Mouse (Mus musculus) adrenal gland, postnatal 36 days (tissue): ENCODE measurements around the gene Anks1b. TPM values are rescaled to one million over a fixed set of nuclear protein-coding genes. Genes with fewer than 3 reads are reported as not detected.

ENCODE experiments used
- DNase-seq, 2 experiments: peaks; one replicate each; pipeline ENCODE4 v3.0.0; 2021; ENCODE audit warnings: mixed read lengths in 1 of 2
- total RNA-seq, 2 experiments: library from RNA; stranded (reverse); gene quantifications; 2 replicates each; pipeline ENCODE4 v1.2.3; 2021

Gene Anks1b
- total RNA-seq, 2 experiments from 2014 or later = 0.60 to 0.92 TPM

DNA sequence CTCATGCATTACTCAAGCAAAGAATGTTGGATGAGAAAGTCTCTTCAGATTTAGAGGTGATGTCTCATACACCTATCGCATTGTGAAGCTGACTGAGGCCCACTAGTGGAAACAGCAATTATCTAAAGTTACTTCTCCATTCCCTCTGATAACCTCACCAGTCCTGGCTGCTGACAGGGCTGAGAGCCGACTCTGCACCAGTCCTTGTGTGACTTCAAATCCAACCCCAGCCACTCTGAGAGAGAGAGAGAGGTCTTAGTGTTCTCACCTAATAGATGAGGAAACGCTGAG lies 991.2 kb downstream of the Anks1b start:
- DNase-seq = no peak

DNA sequence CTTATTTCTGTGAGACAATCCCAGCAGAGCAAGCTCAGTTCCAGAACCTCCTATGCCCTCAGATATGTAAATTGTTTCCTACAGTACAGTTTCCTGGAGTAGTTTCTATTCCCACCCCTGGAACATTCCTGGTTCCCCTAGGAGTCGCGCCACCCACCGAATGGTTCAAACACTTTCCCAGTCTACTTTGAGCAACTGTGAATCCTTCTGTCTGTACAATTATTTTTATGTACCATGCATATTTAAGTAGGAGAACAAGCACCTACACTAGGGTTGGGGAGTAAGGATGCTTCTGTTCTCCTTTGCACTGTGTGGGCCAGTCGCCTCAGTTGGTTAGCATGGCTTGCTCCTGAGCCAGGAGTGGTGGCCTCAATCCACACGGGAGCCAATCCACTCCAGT lies 999.9 kb downstream of the Anks1b start:
- no peak for DNase-seq

DNA sequence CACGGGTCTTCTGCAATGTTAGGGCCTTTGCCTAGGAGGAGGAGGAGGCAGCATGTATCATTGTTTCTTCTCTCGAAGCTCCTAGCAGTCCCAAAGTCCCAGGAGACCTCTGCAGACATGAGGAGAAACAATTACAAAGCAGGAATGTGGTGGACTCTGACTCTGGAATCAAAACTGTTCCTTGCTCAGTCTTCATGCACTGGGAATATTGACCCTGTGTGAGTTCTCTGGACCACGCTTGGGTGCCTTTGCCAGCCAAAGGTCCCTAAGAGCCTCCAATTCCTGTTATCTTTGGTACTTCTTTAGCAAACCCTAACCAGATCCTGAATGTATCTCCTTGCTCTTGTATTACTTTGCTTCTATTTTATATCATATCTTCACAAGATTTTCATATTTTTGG lies 1000.9 kb downstream of the Anks1b start:
- DNase-seq = no peak

DNA sequence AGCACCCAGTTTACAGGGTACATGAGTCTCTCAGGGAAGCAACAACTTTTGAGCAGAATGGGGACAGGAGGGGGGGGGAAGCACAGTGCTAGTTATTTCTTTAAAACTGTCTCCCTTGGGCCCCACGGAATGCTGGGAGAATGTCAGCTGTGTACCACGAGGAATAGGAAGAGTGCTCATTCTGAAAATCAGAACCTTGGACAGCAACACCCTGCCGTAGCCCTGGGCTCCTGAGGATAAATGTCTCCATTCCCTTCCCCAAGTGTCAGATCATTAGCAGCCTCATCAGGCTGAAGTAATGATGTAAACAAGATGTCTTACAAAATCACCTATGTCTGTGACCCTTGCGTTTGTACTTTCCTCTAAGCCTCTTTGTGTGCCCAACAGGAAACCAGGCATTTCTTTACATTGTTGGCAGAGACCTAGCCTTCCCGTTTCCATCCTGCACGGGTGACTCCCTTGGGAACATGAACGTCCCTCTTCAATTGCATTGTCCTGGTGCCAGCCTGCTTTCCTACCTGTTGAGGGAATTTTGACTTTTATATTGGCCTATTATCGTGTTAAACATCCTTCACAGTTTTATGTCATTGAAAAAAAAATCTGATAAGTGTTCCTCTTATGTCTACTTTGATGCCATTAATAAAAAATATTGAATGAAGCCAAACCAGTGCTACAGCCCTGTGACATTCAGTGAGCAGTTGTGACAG lies 1007.7 kb downstream of the Anks1b start:
- DNase-seq = peak; percentile 1 to 5

DNA sequence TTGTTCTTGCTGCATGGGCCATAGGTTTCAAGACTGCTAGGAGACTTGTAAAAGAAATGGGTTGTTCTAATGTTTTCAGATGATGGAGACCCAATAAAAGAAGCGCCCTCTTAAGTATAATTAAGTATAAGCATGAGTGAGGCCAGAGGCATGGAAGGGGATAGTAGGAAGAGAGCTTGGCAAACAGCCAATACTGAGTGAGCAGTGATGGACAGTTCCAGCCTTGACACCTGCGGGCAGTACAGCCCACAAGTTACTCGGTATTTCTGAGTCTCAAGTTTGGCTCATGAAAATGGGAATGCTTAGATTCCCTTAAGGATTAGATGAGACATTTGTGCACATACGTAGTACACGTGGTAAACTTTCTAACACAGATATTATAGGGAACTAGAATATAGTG lies 1016.3 kb downstream of the Anks1b start:
- no peak for DNase-seq

DNA sequence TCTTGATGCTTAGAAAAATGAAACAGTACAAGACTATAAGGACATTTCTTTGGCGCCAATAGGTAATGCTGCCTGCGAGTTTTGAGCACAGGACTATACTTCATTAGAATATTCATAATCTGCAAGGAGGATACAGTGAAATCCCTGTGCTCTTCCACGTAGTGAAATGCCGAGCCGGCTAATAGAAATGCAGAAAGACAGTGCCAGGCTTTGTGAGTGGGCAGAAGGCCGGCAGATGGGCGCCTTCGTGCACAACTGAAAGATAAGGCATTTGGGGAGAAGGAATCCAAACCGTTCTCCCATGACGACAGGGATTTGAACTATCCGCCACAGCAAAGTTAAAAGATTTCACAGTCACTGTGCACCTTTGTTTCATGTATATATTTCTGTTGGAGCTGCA lies 1019.4 kb downstream of the Anks1b start:
- no peak for DNase-seq

DNA sequence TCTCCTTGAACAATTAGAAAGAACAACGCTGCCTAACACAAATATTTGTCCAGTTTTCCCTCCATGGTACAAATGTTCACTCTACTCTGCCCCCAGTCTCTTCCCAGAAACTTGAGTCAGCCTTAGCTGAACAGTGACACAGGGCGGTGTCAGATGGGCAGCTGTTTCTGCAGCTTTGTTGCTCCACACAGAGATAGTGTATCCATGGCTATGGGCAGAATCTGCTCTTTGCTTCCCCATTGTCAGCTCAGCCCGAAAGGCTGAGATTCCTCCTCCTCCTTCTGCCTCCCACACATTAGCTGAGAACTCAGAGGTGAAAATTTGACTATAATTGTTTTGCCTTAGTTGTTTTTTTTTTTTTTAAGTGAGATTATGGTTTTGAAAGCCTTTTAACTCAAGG lies 1024.6 kb downstream of the Anks1b start:
- DNase-seq = no peak

DNA sequence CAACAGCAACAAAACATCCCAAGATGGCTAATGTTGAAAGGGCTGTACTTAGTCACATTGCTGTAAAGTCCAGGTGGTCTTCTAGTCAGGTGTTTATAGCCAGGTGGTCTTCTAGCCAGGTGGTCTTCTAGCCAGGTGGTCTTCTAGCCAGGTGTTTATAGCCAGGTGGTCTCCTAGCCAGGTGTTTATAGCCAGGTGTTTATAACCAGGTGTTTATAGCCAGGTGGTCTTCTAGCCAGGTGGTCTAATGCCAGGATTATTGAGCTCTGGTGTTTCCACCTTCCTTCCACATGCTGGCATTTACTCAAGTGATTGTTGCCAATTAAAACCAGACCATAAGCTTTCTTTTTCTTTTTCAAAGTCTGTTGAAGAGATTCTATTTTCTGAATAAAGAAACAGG lies 1030.9 kb downstream of the Anks1b start:
- DNase-seq = no peak

DNA sequence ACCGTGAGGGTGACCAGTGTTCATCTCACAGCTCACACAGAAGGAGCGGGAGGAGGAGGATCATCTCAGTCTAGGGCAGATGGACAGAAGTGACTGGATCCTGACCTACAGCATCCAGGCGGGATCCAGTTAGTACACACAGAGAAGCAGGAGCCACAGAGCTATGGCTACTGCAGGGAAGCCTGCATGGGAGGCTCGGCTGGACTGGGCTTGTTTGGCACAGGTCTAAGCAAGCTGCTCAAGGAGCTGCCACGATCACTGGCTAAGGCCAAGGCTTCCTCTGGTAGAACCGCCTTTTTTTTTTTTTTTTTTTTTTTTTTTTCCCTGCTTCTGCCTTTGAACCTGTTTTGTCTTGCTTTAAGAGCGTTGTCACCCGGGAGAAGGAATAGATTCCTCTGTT lies 1034.1 kb downstream of the Anks1b start:
- DNase-seq = no peak

DNA sequence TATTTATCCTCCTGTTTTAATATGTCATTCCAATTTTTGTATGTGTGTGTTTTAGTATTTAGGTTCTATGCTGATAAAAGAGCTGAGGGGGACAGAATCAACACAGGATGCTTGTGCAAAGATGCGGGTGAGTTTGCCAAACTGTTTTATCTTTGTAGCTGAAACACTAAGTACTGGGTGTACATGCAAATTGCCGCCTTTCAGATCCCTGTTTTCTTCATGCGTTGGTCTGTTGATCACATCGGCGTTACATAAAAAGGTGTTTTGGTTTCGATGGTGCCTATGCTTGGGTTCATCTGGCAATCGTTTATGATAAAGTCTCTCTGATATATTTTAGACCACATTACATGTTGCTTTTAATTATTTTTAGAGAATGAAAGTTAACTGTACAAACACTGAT lies 1050.2 kb downstream of the Anks1b start:
- DNase-seq = no peak

DNA sequence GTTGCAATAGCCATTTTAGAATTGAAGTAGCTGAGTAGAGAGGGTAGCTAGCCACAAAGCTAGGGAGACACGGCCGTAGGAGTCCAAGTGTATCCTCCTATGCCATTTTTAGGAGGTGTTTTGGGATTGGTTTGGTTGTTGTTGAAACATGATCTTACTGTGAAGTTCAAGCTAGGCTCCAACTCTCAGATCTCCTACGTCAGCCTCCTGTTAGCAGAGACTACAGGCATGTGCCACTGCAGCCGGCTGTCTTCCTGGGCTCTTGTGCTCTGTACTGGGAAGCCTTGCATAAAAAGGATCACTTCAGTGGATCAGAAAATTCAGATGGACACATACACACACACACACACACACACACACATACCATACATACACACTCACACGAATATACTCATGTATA lies 1059.8 kb downstream of the Anks1b start:
- no peak for DNase-seq

DNA sequence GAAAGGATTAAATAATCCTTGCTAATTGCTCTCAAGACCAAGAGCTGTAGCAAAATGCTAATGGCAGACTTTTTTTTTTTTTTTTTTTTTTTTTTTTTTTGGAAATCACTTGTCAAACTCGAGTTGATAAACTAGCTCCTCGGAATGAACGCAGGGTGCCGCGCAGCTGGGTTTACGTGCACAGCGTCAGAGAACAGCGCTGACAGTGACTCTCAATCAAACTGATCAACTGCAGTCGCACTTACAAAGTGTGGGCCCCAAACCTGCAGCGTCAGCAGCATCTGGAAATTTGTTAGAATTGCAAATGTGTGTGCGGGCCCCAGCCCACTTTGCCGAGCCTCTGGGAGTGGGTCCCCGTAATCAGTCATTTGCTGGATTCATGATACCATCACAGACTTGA lies 1061.4 kb downstream of the Anks1b start:
- no peak for DNase-seq

DNA sequence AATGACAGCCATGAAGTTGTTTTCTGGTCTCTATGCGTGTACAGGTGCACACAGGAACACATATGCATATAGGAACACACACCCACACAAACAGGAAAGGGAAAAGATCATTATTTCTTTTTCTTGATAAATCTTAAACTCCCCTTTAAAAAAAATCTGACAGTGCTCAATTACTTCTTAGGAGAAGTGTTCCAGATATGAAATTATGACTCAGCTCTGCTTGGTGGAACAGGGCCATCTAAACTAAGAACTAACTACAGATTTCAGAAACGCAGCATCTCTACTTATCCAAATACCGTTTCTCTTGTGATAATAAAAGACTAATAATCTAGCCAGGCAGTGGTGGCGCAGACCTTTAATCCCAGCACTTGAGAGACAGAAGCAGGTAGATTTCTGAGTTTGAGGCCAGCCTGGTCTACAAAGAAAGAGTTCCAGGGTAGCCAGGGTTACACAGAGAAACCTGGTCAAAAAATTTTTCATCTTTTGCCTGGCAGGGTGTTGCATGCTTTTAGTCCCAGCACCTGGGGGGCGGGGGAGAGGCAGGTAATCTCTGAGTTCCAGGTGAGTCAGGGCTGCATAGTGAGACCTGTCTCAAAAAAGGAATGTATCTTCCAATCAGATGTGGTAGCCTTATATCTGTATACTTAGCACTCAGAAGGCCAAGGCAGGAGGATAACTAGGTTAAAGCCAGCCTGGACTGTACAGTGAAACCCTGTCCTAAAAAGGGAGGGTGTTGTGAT lies 1064.6 kb downstream of the Anks1b start:
- DNase-seq = no peak

DNA sequence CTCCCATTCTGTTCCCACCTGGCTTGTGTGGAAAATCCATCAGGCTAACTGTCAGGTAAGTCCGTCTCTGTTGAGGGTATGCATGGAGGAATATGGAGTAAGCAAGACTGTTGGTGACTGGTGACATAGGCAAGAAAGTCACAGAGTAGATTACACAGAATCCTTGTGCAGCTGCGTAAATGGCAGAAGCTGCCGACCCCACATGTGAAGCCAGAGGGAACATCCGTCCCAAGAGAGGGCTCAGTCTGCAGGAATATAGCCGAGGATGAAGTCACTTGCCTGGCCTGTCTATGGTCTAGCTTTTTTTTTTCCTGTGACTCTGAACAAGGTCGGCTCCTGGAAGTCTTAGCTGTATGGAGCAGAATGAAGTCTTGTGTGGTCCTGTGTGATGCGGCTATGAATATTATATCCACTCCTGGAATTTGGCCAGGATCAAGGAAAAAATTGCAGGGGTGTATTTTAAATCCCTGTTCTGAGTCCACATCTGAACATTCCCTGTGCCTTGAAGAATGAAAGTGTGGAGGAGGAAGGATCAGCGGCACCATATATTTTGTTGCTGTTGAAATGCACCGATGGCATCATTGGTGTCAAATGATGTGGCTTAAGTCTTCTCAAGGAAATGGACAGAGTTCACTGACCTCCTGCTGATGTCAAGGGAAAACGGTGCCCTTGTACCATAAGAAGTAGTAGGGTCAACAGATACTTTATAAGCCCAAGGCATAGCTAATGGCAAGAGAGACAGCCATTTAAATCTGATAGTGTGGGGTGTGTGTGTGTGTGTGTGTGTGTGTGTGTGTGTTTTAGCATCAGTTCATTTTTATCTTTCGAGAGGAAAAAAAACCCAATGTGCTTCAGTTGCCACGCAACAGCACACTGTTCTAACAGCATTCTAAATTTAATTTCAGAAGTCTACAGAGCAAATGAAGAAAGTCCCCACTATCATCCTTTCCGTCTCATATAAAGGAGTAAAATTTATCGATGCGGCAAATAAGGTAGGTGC lies 1067.5 kb downstream of the Anks1b start:
- no peak for DNase-seq

DNA sequence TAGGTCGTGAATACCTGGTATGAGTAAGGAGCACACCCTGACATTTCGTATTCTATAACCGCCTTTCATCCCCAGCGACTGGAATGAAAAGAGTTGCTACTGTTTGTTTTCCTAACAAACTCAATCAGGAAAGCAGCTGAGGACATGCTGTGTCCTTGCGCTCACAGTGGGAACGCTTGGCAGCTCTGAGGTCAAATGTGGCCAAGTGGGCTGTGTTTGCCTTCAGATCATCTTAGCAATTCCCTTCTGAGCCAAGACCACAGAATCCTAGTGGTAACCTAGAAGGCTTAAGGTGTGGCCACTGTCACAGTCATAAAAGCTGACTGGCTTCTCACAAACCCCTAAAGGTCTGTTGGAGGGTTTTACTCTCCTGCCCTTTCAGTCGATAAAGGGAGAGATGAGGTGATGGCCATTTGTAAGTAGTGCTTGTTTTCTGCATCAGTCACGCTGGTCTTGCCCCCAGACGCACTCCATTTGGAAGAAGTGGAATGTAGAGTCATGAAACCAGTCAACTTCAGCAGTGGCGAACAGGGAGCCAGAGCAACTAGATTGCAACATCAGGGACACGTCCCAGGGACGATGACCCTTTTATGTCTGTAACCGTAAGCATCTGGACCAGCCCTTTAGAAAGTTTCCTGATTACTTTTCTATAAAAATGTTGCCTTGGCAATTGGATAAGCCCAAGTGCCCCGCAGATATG lies 1068.8 kb downstream of the Anks1b start:
- DNase-seq = no peak

DNA sequence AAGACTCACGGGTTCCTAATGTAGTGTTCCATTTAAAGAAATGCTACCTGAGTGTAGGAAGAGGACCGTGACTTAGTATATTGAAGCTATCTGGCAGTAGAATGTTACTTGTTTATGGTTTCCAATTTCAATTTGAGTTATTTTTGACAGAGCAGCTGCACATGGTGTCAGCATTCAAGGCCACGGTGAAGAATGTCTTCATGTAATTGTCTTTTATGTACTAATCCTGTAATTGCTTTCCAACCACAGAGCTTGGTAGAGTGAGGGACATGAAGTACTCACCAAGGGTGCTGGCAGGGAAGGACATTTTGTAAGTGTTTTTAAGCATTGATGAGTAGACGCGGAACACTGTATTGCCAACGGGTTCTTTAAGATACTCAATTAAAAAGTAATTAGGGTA lies 1073.7 kb downstream of the Anks1b start:
- no peak for DNase-seq

DNA sequence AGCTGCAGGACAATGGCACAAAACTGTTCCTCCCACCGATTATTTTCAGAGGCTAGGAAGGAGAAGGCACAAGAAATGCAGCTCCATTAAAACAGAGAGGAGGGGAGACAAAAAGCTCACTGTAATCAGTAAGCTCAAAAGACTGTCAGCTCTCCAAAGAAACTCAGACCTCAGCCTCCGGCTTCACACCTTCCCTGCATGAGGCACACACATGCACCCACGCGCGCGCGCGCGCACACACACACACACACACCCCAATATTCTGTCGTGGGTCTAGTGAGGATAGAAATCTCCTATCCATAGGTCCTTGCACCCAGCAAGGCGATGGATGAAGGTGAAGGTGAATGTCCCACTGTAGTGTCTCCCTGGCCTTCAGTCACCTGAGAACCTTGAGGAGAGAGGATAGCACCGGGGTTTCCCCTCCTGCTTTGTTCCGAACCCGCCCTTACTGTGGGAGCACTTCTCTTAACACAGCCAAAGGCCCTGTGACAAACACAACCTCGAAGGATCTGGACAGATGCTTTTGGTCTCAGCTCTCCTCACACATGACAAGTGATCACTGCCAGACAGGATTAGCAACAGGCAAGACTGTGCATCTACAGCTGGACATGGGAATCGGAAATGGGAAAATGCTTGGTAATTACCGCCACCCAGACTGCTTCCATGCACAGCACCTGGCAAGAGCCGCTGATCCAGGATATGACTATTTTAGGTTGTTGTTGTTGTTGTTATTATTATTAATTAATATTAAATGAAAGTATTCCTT lies 1074.5 kb downstream of the Anks1b start:
- no peak for DNase-seq

DNA sequence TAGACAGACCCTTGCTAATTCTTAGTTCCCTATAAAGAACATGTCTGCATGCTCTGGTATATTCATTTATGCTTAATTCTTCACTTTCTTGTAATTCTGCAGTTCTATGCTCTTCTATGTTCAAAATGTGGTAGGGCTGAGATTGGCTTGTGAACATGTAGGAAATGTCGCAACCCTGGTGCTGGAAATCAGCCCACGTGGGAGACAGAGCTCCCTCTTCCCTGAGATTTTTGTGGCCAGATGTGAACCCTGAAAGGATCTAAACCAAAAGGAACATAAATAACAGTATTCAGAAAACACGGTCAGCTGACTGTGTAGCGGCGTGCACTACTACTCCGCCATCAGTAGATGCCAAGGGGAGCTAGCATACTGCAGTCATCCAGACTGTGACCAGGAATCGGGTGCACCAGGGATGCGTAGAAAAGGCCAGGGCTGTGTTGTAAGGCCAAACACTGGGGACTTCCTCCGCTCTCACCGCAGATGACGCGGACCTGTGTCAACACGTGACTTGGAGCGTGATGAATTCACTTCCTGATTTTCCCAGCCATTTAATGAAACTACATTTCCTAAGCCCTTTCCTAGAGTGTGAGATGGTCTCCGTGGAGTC lies 1079.9 kb downstream of the Anks1b start:
- DNase-seq = no peak

DNA sequence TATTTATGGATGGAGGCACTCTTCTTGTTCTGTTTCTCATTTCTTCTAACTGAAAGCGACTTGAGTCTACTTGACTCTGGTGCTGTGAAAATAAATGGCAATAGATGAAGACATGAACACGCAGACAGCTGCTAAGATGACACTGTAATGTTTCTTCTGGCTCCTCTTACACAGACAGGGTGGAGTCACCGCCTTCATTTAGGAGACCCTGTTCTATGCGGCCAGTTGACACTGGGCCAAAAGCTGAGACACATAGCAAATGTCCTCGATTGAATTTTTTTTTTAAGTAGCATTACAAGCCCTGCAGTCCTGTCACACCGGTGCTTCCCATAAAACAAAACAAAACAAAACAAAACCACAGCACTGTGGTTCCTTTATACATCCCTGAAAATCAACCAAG lies 1080.5 kb downstream of the Anks1b start:
- DNase-seq = no peak

DNA sequence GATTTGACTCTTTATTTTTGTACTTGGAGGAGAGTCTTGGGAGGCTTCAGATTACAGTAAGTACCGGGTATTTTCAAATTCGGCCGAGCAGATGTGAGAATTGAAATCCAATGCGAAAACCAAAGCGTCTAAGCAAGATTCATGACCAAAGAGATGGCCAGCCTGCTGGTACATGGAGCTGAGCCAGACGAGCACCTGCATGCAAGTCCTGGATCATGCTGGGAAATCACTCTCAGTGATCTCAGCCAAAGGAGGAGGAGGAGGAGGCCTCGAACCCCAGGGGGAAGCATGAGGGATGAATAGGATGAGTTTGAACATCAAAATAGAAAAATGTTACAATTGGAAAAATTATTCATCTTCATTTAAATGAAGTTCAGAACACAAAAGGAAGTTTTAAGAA lies 1087.1 kb downstream of the Anks1b start:
- no peak for DNase-seq

DNA sequence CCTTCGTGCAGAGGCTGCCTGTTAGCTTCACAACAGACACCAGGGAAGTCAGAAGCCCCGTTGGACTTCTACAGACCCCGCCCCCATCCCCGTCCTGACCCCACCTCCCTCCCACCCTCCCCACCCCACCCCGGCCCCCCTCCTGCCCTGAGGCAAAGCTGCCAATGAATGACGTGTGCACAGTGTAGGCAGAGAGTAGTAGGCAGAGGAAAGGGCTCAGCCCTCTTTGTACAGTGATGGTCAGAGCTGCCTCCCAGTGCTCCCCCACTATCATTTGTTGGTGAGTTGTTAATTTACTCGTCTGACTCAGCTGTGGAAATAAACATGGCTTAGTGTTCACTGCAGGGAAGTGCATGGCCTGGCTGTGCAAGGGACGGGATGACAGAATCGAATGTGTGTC lies 1091.2 kb downstream of the Anks1b start:
- DNase-seq = no peak
